Mouse (Mus musculus): Measurements from ENCODE around the gene Cep170b. TPM values are rescaled to one million over a fixed set of nuclear protein-coding genes. Genes with fewer than 3 reads are reported as not detected.

Cep170b gene
- polyA plus RNA-seq, 1 experiment from 2014 or later: 6.1 TPM

DNA sequence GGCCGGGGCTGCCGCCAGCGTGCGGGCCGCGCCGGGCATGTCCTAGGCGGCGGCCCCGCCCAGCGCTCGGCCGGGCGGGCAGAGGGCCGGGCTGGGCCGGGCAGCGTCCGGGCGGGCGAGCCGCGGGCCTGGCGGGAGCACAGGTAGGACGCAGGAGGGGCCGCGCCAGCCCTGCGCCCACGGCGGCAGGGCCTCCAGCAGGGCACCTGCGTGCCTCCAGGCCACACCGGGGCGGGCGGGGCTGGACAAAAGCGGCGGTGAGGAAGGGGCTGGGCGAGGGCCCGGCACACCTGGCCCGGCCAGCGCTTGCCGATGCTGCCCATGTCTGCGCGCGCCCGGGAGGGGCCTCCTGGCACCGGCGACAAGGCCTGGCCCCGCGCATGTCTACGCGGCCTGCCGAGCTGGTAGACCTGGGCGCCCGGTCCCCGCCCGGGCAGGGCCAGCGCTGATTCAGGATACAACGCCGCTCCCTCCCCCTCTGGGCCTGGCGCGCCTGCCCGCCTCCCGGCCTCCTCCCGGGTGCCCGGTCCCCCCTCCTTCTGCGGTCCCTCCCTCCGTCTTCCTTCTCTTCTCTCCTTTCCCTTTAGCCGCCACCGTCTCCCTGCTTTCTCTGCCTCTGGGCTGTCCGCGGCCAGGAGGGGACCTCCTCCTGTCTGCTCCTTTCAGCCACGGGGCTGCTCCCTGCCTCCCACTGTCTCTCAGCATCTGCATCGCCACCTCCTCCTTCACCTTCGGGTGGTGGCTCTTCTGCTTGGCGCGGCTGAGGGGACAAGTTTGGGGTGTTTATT, 2.2 kb downstream of the Cep170b start:
- Histone ChIP-seq H3K4me3 (ENCODE audit: control insufficient read depth in 1 of 2, insufficient read depth in 1 of 2, low read depth in 1 of 2, low read length in 2 of 2) (peak overlapping the region; percentile 67 to 70), H3K9ac (ENCODE audit: low read length) (peak overlapping the region; percentile 82), H3K9me3 (ENCODE audit: control insufficient read depth, low read length) (no peaks in the 10 kb centered on the region), H3K27ac (replicated peaks in 1 of 2; ENCODE audit: control insufficient read depth in 1 of 2, insufficient read depth in 1 of 2, low read depth in 2 of 2, low read length in 2 of 2) (no peak overlapping the region), H3K4me2 (ENCODE audit: low read length) (peak overlapping the region; percentile 99), H3K27me3 (ENCODE audit: control insufficient read depth, insufficient read depth, low read length) (0 out of 2 replicates have a peak, but pooled peaks cover 3% of the 10 kb centered on the region), H3K36me3 (ENCODE audit: control insufficient read depth, insufficient read depth, low read length) (no peaks in the 10 kb centered on the region), H3K4me1 (ENCODE audit: control insufficient read depth in 2 of 2, insufficient read depth in 2 of 2, low read length in 2 of 2) (peaks cover 5 to 11% of the 10 kb centered on the region in 2 experiments; a peak in 3 of 4 replicates)
- 2% methylated on average over 43 of the region's 75 CpGs for WGBS
- peak; percentile 37 for ATAC-seq (ENCODE audit: insufficient number of reproducible peaks, insufficient read depth, low FRiP score, low read depth)

GRCm38 (mm10) chr12:112723028-112723330, 2.7 kb downstream of the Cep170b start:
- H3K4me1 ChIP-seq (ENCODE audit: control insufficient read depth in 2 of 2, insufficient read depth in 2 of 2, low read length in 2 of 2): peaks cover 5 to 11% of the 10 kb centered on the region in 2 experiments; a peak in 3 of 4 replicates
- H3K4me3 ChIP-seq (ENCODE audit: control insufficient read depth in 1 of 2, insufficient read depth in 1 of 2, low read depth in 1 of 2, low read length in 2 of 2): peak overlapping the region; percentile 67 to 70
- peak overlapping the region; percentile 82 for H3K9ac ChIP-seq (ENCODE audit: low read length)
- peak overlapping the region; percentile 99 for H3K4me2 ChIP-seq (ENCODE audit: low read length)
- no peaks in the 10 kb centered on the region for H3K36me3 ChIP-seq (ENCODE audit: control insufficient read depth, insufficient read depth, low read length)
- no peak for ATAC-seq (ENCODE audit: insufficient number of reproducible peaks, insufficient read depth, low FRiP score, low read depth)
- H3K9me3 ChIP-seq (ENCODE audit: control insufficient read depth, low read length): no peaks in the 10 kb centered on the region
- H3K27ac ChIP-seq (replicated peaks in 1 of 2; ENCODE audit: control insufficient read depth in 1 of 2, insufficient read depth in 1 of 2, low read depth in 2 of 2, low read length in 2 of 2): no peak overlapping the region
- 0 out of 2 replicates have a peak, but pooled peaks cover 3% of the 10 kb centered on the region for H3K27me3 ChIP-seq (ENCODE audit: control insufficient read depth, insufficient read depth, low read length)
- WGBS: 24% methylated on average over 5 of the region's 5 CpGs

- Histone ChIP-seq H3K9ac (ENCODE audit: low read length) (no peak overlapping the region), H3K9me3 (ENCODE audit: control insufficient read depth, low read length) (no peaks in the 10 kb centered on the region), H3K4me2 (ENCODE audit: low read length) (peak overlapping the region; percentile 99; the same call in 1 of the 2 replicates), H3K36me3 (ENCODE audit: control insufficient read depth, insufficient read depth, low read length) (no peaks in the 10 kb centered on the region), H3K27ac (replicated peaks in 1 of 2; ENCODE audit: control insufficient read depth in 1 of 2, insufficient read depth in 1 of 2, low read depth in 2 of 2, low read length in 2 of 2) (no peak overlapping the region), H3K27me3 (ENCODE audit: control insufficient read depth, insufficient read depth, low read length) (0 out of 2 replicates have a peak, but pooled peaks cover 3% of the 10 kb centered on the region), H3K4me1 (ENCODE audit: control insufficient read depth in 2 of 2, insufficient read depth in 2 of 2, low read length in 2 of 2) (peaks cover 5 to 11% of the 10 kb centered on the region in 2 experiments; a peak in 3 of 4 replicates), H3K4me3 (ENCODE audit: control insufficient read depth in 1 of 2, insufficient read depth in 1 of 2, low read depth in 1 of 2, low read length in 2 of 2) (peak overlapping the region in 1 of 2 experiments; percentile 70; a peak in 1 of 4 replicates)
- ATAC-seq (ENCODE audit: insufficient number of reproducible peaks, insufficient read depth, low FRiP score, low read depth): no peak
- WGBS: 95% methylated on average over 6 of the region's 6 CpGs
These were observed 3.2 kb downstream of the Cep170b start for GRCm38 (mm10) chr12:112723445-112723844.

DNA sequence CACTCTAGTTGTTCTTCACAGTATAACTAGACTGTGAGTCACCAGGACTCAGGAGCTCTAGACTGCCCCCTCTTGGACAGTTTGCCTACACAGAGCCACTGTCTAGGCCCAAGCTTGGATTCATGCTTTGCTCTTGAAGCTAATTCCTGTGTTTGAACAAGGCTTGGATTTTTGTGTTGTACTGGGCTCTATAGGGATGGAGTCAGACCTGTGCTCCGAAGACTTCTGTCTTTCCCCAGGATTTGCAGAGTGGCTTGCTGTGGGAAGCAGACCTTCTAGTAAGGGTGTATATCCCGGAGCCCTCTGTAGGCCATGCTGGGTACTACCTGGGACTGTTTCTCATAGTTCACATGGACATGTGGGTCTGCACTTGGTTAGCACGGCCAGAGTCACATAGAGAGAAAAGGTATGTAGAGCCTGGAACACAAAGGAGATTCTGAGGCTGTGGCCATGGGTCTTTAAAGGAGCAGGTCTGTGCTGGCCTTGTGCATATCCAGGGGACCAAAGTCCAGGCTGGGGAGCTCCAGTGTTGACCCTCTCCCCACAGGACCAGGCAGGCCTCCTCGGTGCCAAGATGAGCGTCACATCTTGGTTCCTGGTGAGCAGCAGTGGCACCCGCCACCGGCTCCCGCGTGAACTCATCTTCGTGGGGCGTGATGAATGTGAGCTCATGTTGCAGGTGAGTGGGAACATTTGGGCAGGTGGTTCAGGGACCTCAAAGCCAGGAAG, 4.0 kb downstream of the Cep170b start:
- no peak overlapping the region for H3K4me2 ChIP-seq (ENCODE audit: low read length)
- no peak for ATAC-seq (ENCODE audit: insufficient number of reproducible peaks, insufficient read depth, low FRiP score, low read depth)

GRCm38 (mm10) chr12:112727801-112728200, 7.5 kb downstream of the Cep170b start:
- no peak overlapping the region for H3K4me2 ChIP-seq (ENCODE audit: low read length)
- H3K27ac ChIP-seq (replicated peaks in 1 of 2; ENCODE audit: control insufficient read depth in 1 of 2, insufficient read depth in 1 of 2, low read depth in 2 of 2, low read length in 2 of 2): no peak overlapping the region
- 77% methylated on average over 8 of the region's 8 CpGs for WGBS
- no peak for ATAC-seq (ENCODE audit: insufficient number of reproducible peaks, insufficient read depth, low FRiP score, low read depth)
- no peaks in the 10 kb centered on the region for H3K9me3 ChIP-seq (ENCODE audit: control insufficient read depth, low read length)
- no peaks in the 10 kb centered on the region for H3K4me1 ChIP-seq (ENCODE audit: control insufficient read depth in 2 of 2, insufficient read depth in 2 of 2, low read length in 2 of 2)
- H3K9ac ChIP-seq (ENCODE audit: low read length): no peak overlapping the region
- H3K4me3 ChIP-seq (ENCODE audit: control insufficient read depth in 1 of 2, insufficient read depth in 1 of 2, low read depth in 1 of 2, low read length in 2 of 2): no peak overlapping the region
- H3K27me3 ChIP-seq (ENCODE audit: control insufficient read depth, insufficient read depth, low read length): no peaks in the 10 kb centered on the region
- peaks cover 12% of the 10 kb centered on the region; the same call in 1 of the 2 replicates for H3K36me3 ChIP-seq (ENCODE audit: control insufficient read depth, insufficient read depth, low read length)

More for the DNA sequence above, 4.0 kb downstream of the Cep170b start:
- H3K4me1 ChIP-seq (ENCODE audit: control insufficient read depth in 2 of 2, insufficient read depth in 2 of 2, low read length in 2 of 2): peaks cover 5 to 11% of the 10 kb centered on the region in 2 experiments; a peak in 3 of 4 replicates
- WGBS: 75% methylated on average over 11 of the region's 11 CpGs
- no peaks in the 10 kb centered on the region for H3K9me3 ChIP-seq (ENCODE audit: control insufficient read depth, low read length)
- H3K4me3 ChIP-seq (ENCODE audit: control insufficient read depth in 1 of 2, insufficient read depth in 1 of 2, low read depth in 1 of 2, low read length in 2 of 2): no peak overlapping the region
- H3K9ac ChIP-seq (ENCODE audit: low read length): no peak overlapping the region
- H3K27me3 ChIP-seq (ENCODE audit: control insufficient read depth, insufficient read depth, low read length): 0 out of 2 replicates have a peak, but pooled peaks cover 3% of the 10 kb centered on the region
- no peaks in the 10 kb centered on the region for H3K36me3 ChIP-seq (ENCODE audit: control insufficient read depth, insufficient read depth, low read length)
- no peak overlapping the region for H3K27ac ChIP-seq (replicated peaks in 1 of 2; ENCODE audit: control insufficient read depth in 1 of 2, insufficient read depth in 1 of 2, low read depth in 2 of 2, low read length in 2 of 2)

GRCm38 (mm10) chr12:112730808-112731207, 10.6 kb downstream of the Cep170b start:
- H3K4me1 ChIP-seq (ENCODE audit: control insufficient read depth in 2 of 2, insufficient read depth in 2 of 2, low read length in 2 of 2): no peaks in the 10 kb centered on the region
- WGBS: 81% methylated on average over 14 of the region's 14 CpGs
- H3K9ac ChIP-seq (ENCODE audit: low read length): no peak overlapping the region
- H3K9me3 ChIP-seq (ENCODE audit: control insufficient read depth, low read length): no peaks in the 10 kb centered on the region
- H3K27ac ChIP-seq (replicated peaks in 1 of 2; ENCODE audit: control insufficient read depth in 1 of 2, insufficient read depth in 1 of 2, low read depth in 2 of 2, low read length in 2 of 2): no peak overlapping the region
- no peak overlapping the region for H3K4me2 ChIP-seq (ENCODE audit: low read length)
- H3K4me3 ChIP-seq (ENCODE audit: control insufficient read depth in 1 of 2, insufficient read depth in 1 of 2, low read depth in 1 of 2, low read length in 2 of 2): no peak overlapping the region
- no peaks in the 10 kb centered on the region for H3K27me3 ChIP-seq (ENCODE audit: control insufficient read depth, insufficient read depth, low read length)
- peaks cover 17% of the 10 kb centered on the region for H3K36me3 ChIP-seq (ENCODE audit: control insufficient read depth, insufficient read depth, low read length)
- no peak for ATAC-seq (ENCODE audit: insufficient number of reproducible peaks, insufficient read depth, low FRiP score, low read depth)

GRCm38 (mm10) chr12:112732591-112732990, 12.3 kb downstream of the Cep170b start:
- Histone ChIP-seq H3K4me3 (ENCODE audit: control insufficient read depth in 1 of 2, insufficient read depth in 1 of 2, low read depth in 1 of 2, low read length in 2 of 2) (no peak overlapping the region), H3K27ac (replicated peaks in 1 of 2; ENCODE audit: control insufficient read depth in 1 of 2, insufficient read depth in 1 of 2, low read depth in 2 of 2, low read length in 2 of 2) (no peak overlapping the region), H3K27me3 (ENCODE audit: control insufficient read depth, insufficient read depth, low read length) (no peaks in the 10 kb centered on the region), H3K4me2 (ENCODE audit: low read length) (no peak overlapping the region), H3K36me3 (ENCODE audit: control insufficient read depth, insufficient read depth, low read length) (peaks cover 35% of the 10 kb centered on the region), H3K9ac (ENCODE audit: low read length) (no peak overlapping the region), H3K4me1 (ENCODE audit: control insufficient read depth in 2 of 2, insufficient read depth in 2 of 2, low read length in 2 of 2) (no peaks in the 10 kb centered on the region), H3K9me3 (ENCODE audit: control insufficient read depth, low read length) (no peaks in the 10 kb centered on the region)
- WGBS: 93% methylated on average over 10 of the region's 10 CpGs
- ATAC-seq (ENCODE audit: insufficient number of reproducible peaks, insufficient read depth, low FRiP score, low read depth): no peak

Measured in heart, embryonic 14.5 days (tissue).